Mouse (Mus musculus): Measurements from ENCODE around the gene D10Jhu81e. TPM values are rescaled to one million over a fixed set of nuclear protein-coding genes. Genes with fewer than 3 reads are reported as not detected.
"Not testable (repeated sequence)": the region's sequence is repeated elsewhere in the genome, so short reads cannot be mapped to it uniquely, and the experiment has no call there.

The D10Jhu81e gene
- total RNA-seq (2021), result 100 to 1,000 TPM; 275 to 312 TPM
- long read RNA-seq, experiment 1, transcript D10Jhu81e-201 (7 exons, 1,378 nt), result major isoform, 40 of 44 reads
- long read RNA-seq, experiment 1, partial matches to known transcripts, result 1 of 44 reads
- long read RNA-seq, experiment 1, other reads (novel, unspliced or antisense), result 3 of 44 reads
- long read RNA-seq, experiment 2, transcript D10Jhu81e-201 (7 exons, 1,378 nt), result major isoform, 130 of 143 reads
- long read RNA-seq, experiment 2, partial matches to known transcripts, result 3 of 143 reads
- long read RNA-seq, experiment 2, other reads (novel, unspliced or antisense), result 10 of 143 reads

- DNase-seq (ENCODE audit: low spot score in 2 of 2), result peak; percentile 99
Measured at GRCm38 (mm10) chr10:78169281-78170042, at the start of gene D10Jhu81e. D10Jhu81e (minus strand) TSS chr10:78169782.

GRCm38 (mm10) chr10:78218576-78218975, 49.0 kb upstream of the D10Jhu81e start:
- no peak for DNase-seq (ENCODE audit: low spot score in 2 of 2)

- no peak for DNase-seq (ENCODE audit: low spot score in 2 of 2)
Measured at GRCm38 (mm10) chr10:78216376-78217083, 46.9 kb upstream of the D10Jhu81e start.

- no peak for DNase-seq (ENCODE audit: low spot score in 2 of 2)
Measured at GRCm38 (mm10) chr10:78214371-78214770, 44.8 kb upstream of the D10Jhu81e start.

GRCm38 (mm10) chr10:78211311-78211710, 41.7 kb upstream of the D10Jhu81e start:
- DNase-seq (ENCODE audit: low spot score in 2 of 2), result no peak

GRCm38 (mm10) chr10:78201182-78201581, 31.6 kb upstream of the D10Jhu81e start:
- no peak for DNase-seq (ENCODE audit: low spot score in 2 of 2)

GRCm38 (mm10) chr10:78192933-78193332, 23.4 kb upstream of the D10Jhu81e start:
- DNase-seq (ENCODE audit: low spot score in 2 of 2), result no peak

GRCm38 (mm10) chr10:78186076-78186475, 16.5 kb upstream of the D10Jhu81e start:
- DNase-seq (ENCODE audit: low spot score in 2 of 2), result not testable (repeated sequence)

GRCm38 (mm10) chr10:78185381-78185725, 15.8 kb upstream of the D10Jhu81e start:
- no peak for DNase-seq (ENCODE audit: low spot score in 2 of 2)

GRCm38 (mm10) chr10:78184531-78185380, 15.2 kb upstream of the D10Jhu81e start, which contains the start of gene Pwp2:
Pwp2 (minus strand) TSS chr10:78185149.
- DNase-seq (ENCODE audit: low spot score in 2 of 2), result peak; percentile 83 to 84

- DNase-seq (ENCODE audit: low spot score in 2 of 2), result no peak
Measured at GRCm38 (mm10) chr10:78183577-78183976, 14.0 kb upstream of the D10Jhu81e start.

GRCm38 (mm10) chr10:78182321-78182720, 12.7 kb upstream of the D10Jhu81e start:
- no peak for DNase-seq (ENCODE audit: low spot score in 2 of 2)

- no peak for DNase-seq (ENCODE audit: low spot score in 2 of 2)
Measured at GRCm38 (mm10) chr10:78174474-78174873, 4.9 kb upstream of the D10Jhu81e start.

GRCm38 (mm10) chr10:78171581-78171980, 2.0 kb upstream of the D10Jhu81e start:
- DNase-seq (ENCODE audit: low spot score in 2 of 2), result no peak

GRCm38 (mm10) chr10:78171057-78171456, 1.5 kb upstream of the D10Jhu81e start:
- no peak for DNase-seq (ENCODE audit: low spot score in 2 of 2)

- no peak for DNase-seq (ENCODE audit: low spot score in 2 of 2)
Measured at GRCm38 (mm10) chr10:78170445-78170844, 863 bp upstream of the D10Jhu81e start.

GRCm38 (mm10) chr10:78168792-78169191, 790 bp downstream of the D10Jhu81e start:
- no peak for DNase-seq (ENCODE audit: low spot score in 2 of 2)

GRCm38 (mm10) chr10:78167775-78168174, 1.8 kb downstream of the D10Jhu81e start:
- no peak for DNase-seq (ENCODE audit: low spot score in 2 of 2)

GRCm38 (mm10) chr10:78167333-78167732, 2.2 kb downstream of the D10Jhu81e start:
- no peak for DNase-seq (ENCODE audit: low spot score in 2 of 2)

- no peak for DNase-seq (ENCODE audit: low spot score in 2 of 2)
Measured at GRCm38 (mm10) chr10:78165256-78166005, 4.2 kb downstream of the D10Jhu81e start.

Data from adrenal gland, adult 18-20 months (tissue).